Mouse (Mus musculus) heart, postnatal 14 days (tissue): ENCODE results near the gene Ccdc88b. TPM values are rescaled to one million over a fixed set of nuclear protein-coding genes. Genes with fewer than 3 reads are reported as not detected.
A peak's percentile ranks its signal among the peaks of the same experiment; 100 is the strongest.
"Not testable (repeated sequence)": the region's sequence is repeated elsewhere in the genome, so short reads cannot be mapped to it uniquely, and the experiment has no call there.

Experiments
- DNase-seq, 2 experiments: peaks; one replicate each; pipeline ENCODE4 v3.0.0; 2021 to 2022
- intact Hi-C: fragments of 180-260 bp; cut with DNase I; formaldehyde crosslinking; loops from one replicate; pipeline ENCODE4 v1.15.1; 2025
- long read RNA-seq, 2 experiments: library from polyadenylated mRNA; stranded (forward); transcript quantifications; one replicate each; pipeline ENCODE4 v2.0.0; 2021
- total RNA-seq, 2 experiments: library from RNA; stranded (reverse); gene quantifications; 2 replicates each; pipeline ENCODE4 v1.2.3; 2021

The Ccdc88b gene
- 1 to 10 TPM; 1.0 to 1.7 TPM for total RNA-seq
- long read RNA-seq, experiment 1, partial matches to known transcripts, result 1 of 1 reads
- long read RNA-seq, experiment 1, other reads (novel, unspliced or antisense), result 0 of 1 reads
- long read RNA-seq, experiment 2, result 0 reads

GRCm38 (mm10) chr19:6858031-6858430 is at the start of gene Ccdc88b:
Gene Ccdc88b (minus strand): TSS chr19:6858211.
- DNase-seq, result peak in 1 of 2 experiments; percentile 25
- intact Hi-C loops, result no loop called here

GRCm38 (mm10) chr19:6907094-6907493 is 49.1 kb upstream of the Ccdc88b start:
- DNase-seq, result no peak
- intact Hi-C loops, result no loop called here

- no peak for DNase-seq
- intact Hi-C loops, result no loop called here
These were observed 48.2 kb upstream of the Ccdc88b start for GRCm38 (mm10) chr19:6906199-6906598.

GRCm38 (mm10) chr19:6905498-6906159 is 47.6 kb upstream of the Ccdc88b start:
- intact Hi-C loops, result no loop called here
- DNase-seq, result no peak

GRCm38 (mm10) chr19:6904846-6905245 is 46.8 kb upstream of the Ccdc88b start:
- no peak for DNase-seq
- intact Hi-C loops, result no loop called here

GRCm38 (mm10) chr19:6903031-6903430 is 45.0 kb upstream of the Ccdc88b start:
- intact Hi-C loops, result no loop called here
- DNase-seq, result no peak

GRCm38 (mm10) chr19:6899641-6900040 is 41.6 kb upstream of the Ccdc88b start:
- DNase-seq, result no peak
- intact Hi-C loops, result no loop called here

- DNase-seq, intact Hi-C loops: not testable (repeated sequence)
These were observed 37.7 kb upstream of the Ccdc88b start for GRCm38 (mm10) chr19:6895608-6896305.

- DNase-seq, result no peak
- intact Hi-C loops, result no loop called here
These were observed 35.9 kb upstream of the Ccdc88b start for GRCm38 (mm10) chr19:6893731-6894451.

GRCm38 (mm10) chr19:6892512-6892911 is 34.5 kb upstream of the Ccdc88b start:
- no peak for DNase-seq
- intact Hi-C loops, result no loop called here

- DNase-seq, result no peak
- intact Hi-C loops, result no loop called here
These were observed 20.0 kb upstream of the Ccdc88b start for GRCm38 (mm10) chr19:6877965-6878364.

GRCm38 (mm10) chr19:6876799-6877198 is 18.8 kb upstream of the Ccdc88b start:
- DNase-seq, result no peak
- intact Hi-C loops, result no loop called here

- intact Hi-C loops, result no loop called here
These were observed 17.8 kb upstream of the Ccdc88b start for GRCm38 (mm10) chr19:6875834-6876233.

GRCm38 (mm10) chr19:6874257-6874656 is 16.2 kb upstream of the Ccdc88b start:
- intact Hi-C loops, result loop anchor here (5.0 kb wide), 1 partner anchor 148 kb away; no protein-coding TSS in a partner anchor
- DNase-seq, result no peak

More at GRCm38 (mm10) chr19:6875834-6876233, 17.8 kb upstream of the Ccdc88b start:
- no peak for DNase-seq

- DNase-seq, result no peak
- intact Hi-C loops, result loop anchor here (5.0 kb wide), 1 partner anchor 150 kb away; no protein-coding TSS in a partner anchor
These were observed 14.7 kb upstream of the Ccdc88b start for GRCm38 (mm10) chr19:6872701-6873100.

- DNase-seq, result no peak
- intact Hi-C loops, result loop anchor here (5.0 kb wide), 1 partner anchor 151 kb away; no protein-coding TSS in a partner anchor
These were observed 13.7 kb upstream of the Ccdc88b start for GRCm38 (mm10) chr19:6871574-6872271.

GRCm38 (mm10) chr19:6869355-6869754 is 11.3 kb upstream of the Ccdc88b start:
- intact Hi-C loops, result no loop called here
- DNase-seq, result peak; percentile 31 to 60

- DNase-seq, result no peak
- intact Hi-C loops, result no loop called here
These were observed 3.4 kb upstream of the Ccdc88b start for GRCm38 (mm10) chr19:6861451-6861850.

- no peak for DNase-seq
- intact Hi-C loops, result no loop called here
These were observed 2.7 kb upstream of the Ccdc88b start for GRCm38 (mm10) chr19:6860706-6861105.

- no peak for DNase-seq
- intact Hi-C loops, result no loop called here
These were observed 2.0 kb upstream of the Ccdc88b start for GRCm38 (mm10) chr19:6859971-6860370.
